Mouse (Mus musculus) forebrain, embryonic 12.5 days (tissue): ENCODE measurements at regions not wholly inside any gene's neighbourhood (a gene's known extent, or its start where the extent isn't known, plus 50 kb on each side); places are given as distances from the start of the nearest gene placed in this dataset.

Experiments used
- ATAC-seq: fragments of 200-750 bp; cut with Nextera tagmentation; 2 replicates; pipeline ENCODE4 v1.8.0; 2017; ENCODE audit warnings: moderate TSS enrichment; ENCODE audit not compliant: low FRiP score
- H3K27ac ChIP-seq: fragments of 300-500 bp; sonication (generic); 2 replicates; pipeline ENCODE4 v1.5.1; 2016; ENCODE audit warnings: mild to moderate bottlenecking
- H3K27me3 ChIP-seq: fragments of 300-500 bp; sonication (generic); 2 replicates; pipeline ENCODE4 v1.6.1; 2016; ENCODE audit warnings: mild to moderate bottlenecking
- H3K36me3 ChIP-seq: fragments of 300-500 bp; sonication (generic); replicated peaks from 2 replicates; pipeline ENCODE4 v1.6.1; 2016; ENCODE audit warnings: mild to moderate bottlenecking
- H3K4me1 ChIP-seq: fragments of 300-500 bp; sonication (generic); 2 replicates; pipeline ENCODE4 v1.6.1; 2016
- H3K4me2 ChIP-seq: fragments of 300-500 bp; sonication (generic); 2 replicates; pipeline ENCODE4 v1.6.1; 2016; ENCODE audit warnings: mild to moderate bottlenecking, moderate library complexity
- H3K4me3 ChIP-seq: fragments of 300-500 bp; sonication (generic); replicated peaks from 2 replicates; pipeline ENCODE4 v1.5.1; 2016; ENCODE audit warnings: mild to moderate bottlenecking
- H3K9ac ChIP-seq: fragments of 300-500 bp; sonication (generic); 2 replicates; pipeline ENCODE4 v1.6.1; 2016; ENCODE audit warnings: mild to moderate bottlenecking
- H3K9me3 ChIP-seq: fragments of 300-500 bp; sonication (generic); 2 replicates; pipeline ENCODE4 v1.6.1; 2016
- WGBS: fragments of 180-500 bp; shearing (Covaris S2); methylation state at CpG from one replicate; pipeline ENCODE4 v1.1.7; 2016; 5-methylcytosine and 5-hydroxymethylcytosine counted together

GRCm38 (mm10) chr8:42219857-42220600 is 803.2 kb upstream of the Frg1 start:
- no peak overlapping the region for H3K9ac ChIP-seq
- H3K4me1 ChIP-seq: no peaks in the 10 kb centered on the region
- H3K9me3 ChIP-seq: no peaks in the 10 kb centered on the region
- H3K27me3 ChIP-seq: no peaks in the 10 kb centered on the region
- H3K36me3 ChIP-seq: no peaks in the 10 kb centered on the region
- ATAC-seq: 0 out of 2 replicates have a peak, but pooled peaks have one; percentile 46
- H3K4me3 ChIP-seq: no peak overlapping the region
- WGBS: 76% methylated on average over 2 of the region's 2 CpGs
- no peak overlapping the region for H3K4me2 ChIP-seq
- H3K27ac ChIP-seq: no peak overlapping the region

GRCm38 (mm10) chr8:42210943-42211342 is 794.1 kb upstream of the Frg1 start:
- no peak overlapping the region for H3K4me3 ChIP-seq
- no peak for ATAC-seq
- no peak overlapping the region for H3K27ac ChIP-seq
- H3K27me3 ChIP-seq: no peaks in the 10 kb centered on the region
- H3K36me3 ChIP-seq: no peaks in the 10 kb centered on the region
- H3K9me3 ChIP-seq: no peaks in the 10 kb centered on the region
- 48% methylated on average over 2 of the region's 2 CpGs for WGBS
- no peak overlapping the region for H3K9ac ChIP-seq
- no peaks in the 10 kb centered on the region for H3K4me1 ChIP-seq
- H3K4me2 ChIP-seq: no peak overlapping the region

DNA sequence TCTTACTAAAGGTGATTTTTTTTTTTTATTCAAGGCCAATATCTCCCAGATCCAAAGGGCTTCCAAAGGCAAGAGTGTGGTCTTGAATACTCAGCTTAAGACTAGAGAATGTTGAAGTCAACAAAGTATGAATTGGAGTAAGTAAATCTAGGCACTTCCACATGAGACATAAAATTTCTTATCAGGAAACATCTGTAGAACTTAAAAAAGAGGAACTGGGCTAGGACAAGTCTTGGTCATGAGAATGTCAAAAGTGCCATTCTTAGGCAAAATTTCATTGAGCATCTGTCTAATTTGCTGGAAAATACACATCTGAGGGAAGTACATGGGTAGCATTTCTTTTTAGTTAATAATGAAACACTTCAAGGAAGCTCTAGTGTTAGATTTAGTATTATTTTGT is 793.1 kb upstream of the Frg1 start:
- H3K27me3 ChIP-seq: no peaks in the 10 kb centered on the region
- no peak overlapping the region for H3K4me2 ChIP-seq
- H3K9me3 ChIP-seq: no peaks in the 10 kb centered on the region
- H3K4me3 ChIP-seq: no peak overlapping the region
- H3K9ac ChIP-seq: no peak overlapping the region
- no peak overlapping the region for H3K27ac ChIP-seq
- H3K36me3 ChIP-seq: no peaks in the 10 kb centered on the region
- no peaks in the 10 kb centered on the region for H3K4me1 ChIP-seq
- ATAC-seq: no peak

DNA sequence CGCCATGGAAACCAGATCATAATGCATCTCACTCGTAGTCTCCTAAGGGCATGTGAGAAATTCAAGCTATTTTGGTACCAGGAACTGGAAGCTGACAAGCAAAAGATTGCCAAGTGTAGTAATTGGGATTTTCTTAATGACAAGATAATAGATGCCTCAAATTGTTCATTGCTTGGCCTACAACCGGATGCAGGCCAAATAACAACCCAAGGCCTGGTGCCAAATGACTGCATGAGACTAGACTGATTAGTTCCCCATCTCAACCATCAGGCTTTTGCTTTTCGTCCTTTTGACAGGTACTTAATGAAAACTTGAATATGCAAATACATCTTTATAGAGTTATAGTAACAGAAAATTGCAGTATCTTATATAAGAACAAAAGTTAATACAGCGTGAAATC is 780.4 kb upstream of the Frg1 start:
- H3K4me1 ChIP-seq: no peaks in the 10 kb centered on the region
- H3K9me3 ChIP-seq: no peaks in the 10 kb centered on the region
- no peak overlapping the region for H3K27ac ChIP-seq
- no peaks in the 10 kb centered on the region for H3K27me3 ChIP-seq
- no peak overlapping the region for H3K9ac ChIP-seq
- no peak overlapping the region for H3K4me3 ChIP-seq
- H3K36me3 ChIP-seq: no peaks in the 10 kb centered on the region
- WGBS: 83% methylated on average over 5 of the region's 5 CpGs
- ATAC-seq: no peak
- H3K4me2 ChIP-seq: no peak overlapping the region

- no peaks in the 10 kb centered on the region for H3K27me3 ChIP-seq
- no peaks in the 10 kb centered on the region for H3K9me3 ChIP-seq
- no peak overlapping the region for H3K27ac ChIP-seq
- WGBS: 100% methylated on average over 1 of the region's 1 CpGs
- no peaks in the 10 kb centered on the region for H3K36me3 ChIP-seq
- H3K4me1 ChIP-seq: no peaks in the 10 kb centered on the region
- no peak for ATAC-seq
- no peak overlapping the region for H3K9ac ChIP-seq
- no peak overlapping the region for H3K4me2 ChIP-seq
- H3K4me3 ChIP-seq: no peak overlapping the region
Observed at GRCm38 (mm10) chr8:42193902-42194550, 777.2 kb upstream of the Frg1 start.

DNA sequence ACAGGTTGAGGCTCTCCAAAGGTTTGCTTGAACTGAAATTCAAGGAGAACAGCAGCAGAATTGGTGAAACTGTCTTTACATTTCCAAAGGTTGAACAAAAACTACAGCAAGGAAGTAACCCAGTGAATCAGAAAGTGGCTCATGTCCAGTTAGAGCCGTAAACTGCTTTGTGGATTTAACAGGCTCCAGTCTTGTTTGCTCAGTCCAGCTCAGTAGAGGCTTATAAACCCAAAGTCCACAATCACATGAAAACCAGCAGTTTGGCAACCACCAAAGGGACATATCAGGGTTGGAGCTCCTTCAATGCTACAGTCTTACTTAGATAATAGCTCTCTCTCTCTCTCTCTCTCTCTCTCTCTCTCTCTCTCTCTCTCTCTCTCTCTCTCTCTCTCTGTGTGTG is 770.2 kb upstream of the Frg1 start:
- Histone ChIP-seq H3K27me3 (no peaks in the 10 kb centered on the region), H3K9ac (no peak overlapping the region), H3K36me3 (no peaks in the 10 kb centered on the region), H3K9me3 (no peaks in the 10 kb centered on the region), H3K27ac (no peak overlapping the region), H3K4me1 (no peaks in the 10 kb centered on the region), H3K4me3 (no peak overlapping the region), H3K4me2 (no peak overlapping the region)
- 100% methylated on average over 1 of the region's 1 CpGs for WGBS
- no peak for ATAC-seq

- no peaks in the 10 kb centered on the region for H3K4me1 ChIP-seq
- H3K9me3 ChIP-seq: no peaks in the 10 kb centered on the region
- 84% methylated on average over 4 of the region's 4 CpGs for WGBS
- no peak overlapping the region for H3K4me2 ChIP-seq
- ATAC-seq: no peak
- no peak overlapping the region for H3K27ac ChIP-seq
- no peak overlapping the region for H3K4me3 ChIP-seq
- no peaks in the 10 kb centered on the region for H3K36me3 ChIP-seq
- H3K9ac ChIP-seq: no peak overlapping the region
- H3K27me3 ChIP-seq: no peaks in the 10 kb centered on the region
Observed at GRCm38 (mm10) chr8:42183288-42183878, 766.5 kb upstream of the Frg1 start.

DNA sequence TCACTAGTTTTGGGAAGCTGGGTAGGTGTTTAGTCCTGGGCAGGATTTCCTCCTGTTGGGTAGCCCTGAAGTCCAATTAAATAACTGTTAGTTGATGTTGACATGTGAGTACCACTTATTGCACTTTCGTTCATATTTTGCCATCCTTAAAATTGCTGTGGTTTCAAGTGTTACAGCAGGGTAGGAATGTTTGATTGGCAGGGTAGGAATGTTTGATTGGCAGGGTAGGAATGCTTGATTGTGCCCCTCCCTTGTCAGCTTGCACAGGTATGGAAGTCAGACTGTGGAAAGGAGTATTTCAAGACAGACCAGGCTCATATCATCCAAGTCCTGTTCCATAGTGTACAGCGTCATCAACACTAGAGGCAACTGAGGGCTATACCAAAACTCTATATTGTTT is 745.6 kb upstream of the Frg1 start:
- no peak overlapping the region for H3K9ac ChIP-seq
- H3K4me2 ChIP-seq: no peak overlapping the region
- ATAC-seq: no peak
- H3K36me3 ChIP-seq: no peaks in the 10 kb centered on the region
- no peaks in the 10 kb centered on the region for H3K4me1 ChIP-seq
- WGBS: 91% methylated on average over 2 of the region's 2 CpGs
- no peak overlapping the region for H3K27ac ChIP-seq
- H3K4me3 ChIP-seq: no peak overlapping the region
- H3K27me3 ChIP-seq: no peaks in the 10 kb centered on the region
- no peaks in the 10 kb centered on the region for H3K9me3 ChIP-seq

DNA sequence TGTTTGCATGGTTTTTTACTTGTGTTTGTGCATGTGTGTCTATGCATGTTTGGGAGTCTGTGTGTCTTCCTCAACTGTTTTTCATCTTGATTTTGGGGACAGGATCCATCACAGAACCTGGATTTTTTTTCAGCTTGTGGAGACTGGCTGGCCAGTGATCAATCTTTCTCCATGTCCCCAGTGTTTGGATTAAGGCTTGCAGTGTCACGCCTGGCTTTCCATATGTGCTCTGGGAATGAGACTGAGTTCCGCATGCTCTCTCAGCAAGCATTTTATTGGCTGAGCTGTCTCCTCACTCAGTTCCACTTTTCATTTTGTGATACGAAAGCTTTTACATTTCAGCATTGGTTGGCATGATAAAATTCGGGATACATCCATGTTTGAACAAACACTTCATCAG is 740.1 kb upstream of the Frg1 start:
- Histone ChIP-seq H3K27me3 (no peaks in the 10 kb centered on the region), H3K36me3 (no peaks in the 10 kb centered on the region), H3K27ac (no peak overlapping the region), H3K4me1 (no peaks in the 10 kb centered on the region), H3K4me2 (no peak overlapping the region), H3K4me3 (no peak overlapping the region), H3K9me3 (no peaks in the 10 kb centered on the region), H3K9ac (no peak overlapping the region)
- WGBS: 92% methylated on average over 4 of the region's 4 CpGs
- no peak for ATAC-seq

- no peaks in the 10 kb centered on the region for H3K9me3 ChIP-seq
- WGBS: 72% methylated on average over 1 of the region's 1 CpGs
- H3K4me3 ChIP-seq: no peak overlapping the region
- no peaks in the 10 kb centered on the region for H3K36me3 ChIP-seq
- ATAC-seq: no peak
- H3K27me3 ChIP-seq: no peaks in the 10 kb centered on the region
- no peak overlapping the region for H3K4me2 ChIP-seq
- H3K4me1 ChIP-seq: no peaks in the 10 kb centered on the region
- no peak overlapping the region for H3K9ac ChIP-seq
- no peak overlapping the region for H3K27ac ChIP-seq
Observed at GRCm38 (mm10) chr8:42156588-42156987, 739.7 kb upstream of the Frg1 start.

- no peak for ATAC-seq
- H3K4me3 ChIP-seq: no peak overlapping the region
Observed at GRCm38 (mm10) chr8:42144685-42145084, 727.8 kb upstream of the Frg1 start.

GRCm38 (mm10) chr8:42144220-42144619 is 727.3 kb upstream of the Frg1 start:
- Histone ChIP-seq H3K9ac (no peak overlapping the region), H3K9me3 (no peaks in the 10 kb centered on the region), H3K27me3 (no peaks in the 10 kb centered on the region), H3K4me1 (no peaks in the 10 kb centered on the region), H3K36me3 (no peaks in the 10 kb centered on the region), H3K4me3 (no peak overlapping the region), H3K4me2 (no peak overlapping the region), H3K27ac (no peak overlapping the region)
- 72% methylated on average over 8 of the region's 8 CpGs for WGBS
- ATAC-seq: no peak

More at GRCm38 (mm10) chr8:42144685-42145084, 727.8 kb upstream of the Frg1 start:
- Histone ChIP-seq H3K36me3 (no peaks in the 10 kb centered on the region), H3K27me3 (no peaks in the 10 kb centered on the region), H3K27ac (no peak overlapping the region), H3K9ac (no peak overlapping the region), H3K9me3 (no peaks in the 10 kb centered on the region), H3K4me2 (no peak overlapping the region), H3K4me1 (no peaks in the 10 kb centered on the region)
- WGBS: 85% methylated on average over 5 of the region's 5 CpGs

GRCm38 (mm10) chr8:42107582-42107981 is 690.7 kb upstream of the Frg1 start:
- no peaks in the 10 kb centered on the region for H3K27me3 ChIP-seq
- no peaks in the 10 kb centered on the region for H3K4me1 ChIP-seq
- no peak overlapping the region for H3K9ac ChIP-seq
- no peak overlapping the region for H3K27ac ChIP-seq
- H3K4me3 ChIP-seq: no peak overlapping the region
- 92% methylated on average over 2 of the region's 2 CpGs for WGBS
- H3K9me3 ChIP-seq: no peaks in the 10 kb centered on the region
- H3K36me3 ChIP-seq: no peaks in the 10 kb centered on the region
- H3K4me2 ChIP-seq: no peak overlapping the region
- no peak for ATAC-seq
